Mouse (Mus musculus): ENCODE results near the gene Dnmbp.

Dnmbp gene

DNA sequence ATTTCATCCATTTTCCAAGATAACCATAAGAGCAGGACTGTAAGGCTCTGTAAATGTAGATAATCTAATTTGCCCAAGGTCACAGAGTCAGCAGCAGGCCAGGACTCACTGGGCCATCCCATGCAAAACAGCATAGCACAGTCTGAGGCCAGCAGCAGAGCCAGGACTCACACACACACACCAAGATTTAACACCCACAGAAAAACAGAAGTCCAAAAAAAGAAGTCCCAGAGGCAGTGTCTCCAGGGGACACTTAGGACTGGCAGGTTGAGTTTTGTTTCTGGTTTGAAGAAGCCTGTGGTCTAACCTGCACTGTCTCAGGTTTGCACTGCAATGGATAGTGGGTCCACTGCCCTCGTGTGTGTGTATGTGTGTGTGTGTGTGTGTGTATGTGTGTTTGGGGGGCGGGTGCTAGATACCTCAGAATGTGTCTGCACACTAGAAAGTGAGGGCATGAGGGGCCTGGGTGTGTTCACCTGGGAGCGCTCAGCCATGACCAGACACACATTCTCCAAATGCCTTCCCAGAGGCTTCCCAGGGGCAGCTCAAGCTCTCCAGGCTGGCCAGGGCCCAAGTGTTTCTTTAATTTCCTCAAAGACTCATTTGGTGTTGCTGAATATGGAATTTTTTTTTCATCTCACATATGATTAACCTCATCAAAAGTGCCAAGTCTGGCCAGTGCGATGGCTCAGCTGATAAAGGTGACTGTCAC is 27.1 kb downstream of the Dnmbp start:
- DNase-seq (ENCODE audit: low spot score): no peak

DNA sequence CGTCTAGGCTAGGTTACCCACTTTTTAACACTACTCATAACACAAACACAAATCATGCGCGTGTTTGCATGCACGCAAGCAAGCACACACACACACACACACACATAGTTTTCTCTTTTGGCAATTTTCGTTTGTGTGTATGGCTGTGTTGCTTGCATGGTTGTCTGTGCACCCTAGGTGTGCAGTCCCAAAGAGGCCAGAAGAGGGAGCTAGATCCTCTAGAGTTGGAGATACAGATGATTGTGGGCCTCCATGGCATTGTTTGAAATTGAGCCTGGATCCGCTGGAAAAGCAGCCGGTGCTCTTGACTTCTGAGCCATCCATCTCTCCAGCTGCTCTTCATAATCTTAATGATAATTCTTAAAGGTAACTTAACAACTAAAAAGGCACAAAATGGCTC is 33.5 kb downstream of the Dnmbp start:
- DNase-seq (ENCODE audit: low spot score): no peak

DNA sequence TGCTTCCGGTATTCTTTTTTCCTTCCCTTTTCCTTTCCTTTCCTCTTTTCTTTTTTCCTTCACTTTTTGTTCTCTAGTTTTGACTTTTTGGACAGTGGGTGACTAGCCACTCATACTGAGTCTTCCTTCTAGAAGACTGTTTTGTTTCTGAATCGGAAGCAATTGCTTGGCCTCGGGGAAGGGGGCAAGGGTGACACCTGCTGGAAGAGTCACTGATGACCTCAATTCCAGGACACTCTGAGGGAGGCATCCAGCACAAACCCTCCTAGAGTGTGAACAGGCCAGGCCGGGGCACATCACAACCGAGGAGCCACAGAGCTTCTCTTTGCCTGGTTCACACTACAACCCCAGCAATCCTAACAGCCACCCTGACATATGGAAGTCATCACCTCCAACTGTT is 34.0 kb downstream of the Dnmbp start:
- DNase-seq (ENCODE audit: low spot score): no peak

DNA sequence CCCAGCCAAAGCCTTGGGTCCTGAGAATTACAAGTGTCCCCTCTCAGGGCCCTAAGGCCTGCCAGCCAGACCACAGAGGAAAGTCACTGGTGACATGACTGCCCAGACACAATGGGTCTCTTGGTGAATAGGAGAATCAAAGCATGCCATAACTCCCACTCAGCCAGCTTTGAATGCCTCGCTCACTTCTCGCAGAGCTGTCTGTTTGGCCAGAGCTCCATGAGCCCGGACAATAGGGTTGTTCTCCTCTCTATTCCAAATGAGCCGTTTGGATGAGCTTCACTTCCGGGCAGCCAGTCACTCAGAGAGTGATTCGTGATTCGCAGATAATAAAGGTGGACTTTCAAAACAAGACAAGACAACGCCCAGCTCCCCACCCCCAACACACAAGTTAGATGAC is 34.9 kb downstream of the Dnmbp start:
- no peak for DNase-seq (ENCODE audit: low spot score)

DNA sequence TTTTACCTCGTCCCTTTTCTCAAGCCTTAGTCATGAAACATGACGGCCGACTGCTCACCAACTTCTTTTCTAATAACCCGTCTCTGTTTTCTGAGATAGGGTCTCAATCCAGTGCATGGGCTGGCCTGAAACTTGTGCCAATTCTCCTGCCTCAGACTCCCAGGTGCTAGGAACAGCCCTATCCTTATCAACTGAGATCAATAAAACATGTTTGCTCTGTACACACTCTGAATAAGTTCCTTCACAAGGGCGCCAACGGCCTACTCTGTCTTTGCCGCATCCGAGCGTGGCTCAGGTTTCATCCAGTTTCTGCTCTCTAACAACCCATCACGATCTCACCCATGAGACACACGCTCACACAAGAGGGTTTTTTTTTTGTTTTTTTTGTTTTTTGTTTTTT is 35.7 kb downstream of the Dnmbp start:
- DNase-seq (ENCODE audit: low spot score): no peak

DNA sequence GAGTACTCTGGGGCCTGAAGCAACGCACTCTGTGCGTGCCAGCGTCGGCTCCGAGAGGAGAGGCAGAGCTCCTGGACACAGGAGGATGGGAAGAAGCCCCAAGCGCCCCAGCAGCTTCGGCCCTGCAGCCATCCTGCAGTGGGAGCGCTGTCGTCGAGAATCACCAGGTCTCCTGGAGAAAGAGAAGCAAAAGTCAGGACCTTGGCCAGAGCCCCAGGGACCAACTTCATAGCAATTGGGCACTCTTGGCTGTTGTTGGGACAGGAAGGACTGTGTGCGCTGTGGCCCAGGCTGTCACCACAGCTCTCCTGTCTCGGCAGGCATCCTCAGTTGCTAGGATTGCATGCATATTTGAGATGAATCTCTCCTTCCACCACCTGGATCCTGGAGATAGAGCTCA is 37.1 kb downstream of the Dnmbp start:
- no peak for DNase-seq (ENCODE audit: low spot score)

DNA sequence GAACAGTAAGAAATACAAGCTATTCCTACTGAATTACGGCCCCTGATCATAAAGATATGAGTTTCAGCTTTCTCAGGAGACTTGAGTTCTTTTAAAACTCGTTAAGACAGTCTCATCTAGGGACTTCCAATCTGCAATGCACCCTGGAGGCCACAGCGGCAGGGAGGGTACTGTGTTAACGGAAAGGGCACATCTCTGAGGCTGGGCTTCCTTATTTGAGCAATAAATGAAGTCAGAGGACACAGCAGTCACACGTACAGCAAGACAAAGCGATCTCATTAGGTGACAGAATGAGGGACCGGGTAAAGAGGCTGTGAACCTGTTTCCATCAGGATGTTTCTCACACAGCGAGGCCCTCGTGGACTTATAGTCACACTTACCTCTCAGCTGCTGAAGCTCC is 39.3 kb downstream of the Dnmbp start:
- no peak for DNase-seq (ENCODE audit: low spot score)

DNA sequence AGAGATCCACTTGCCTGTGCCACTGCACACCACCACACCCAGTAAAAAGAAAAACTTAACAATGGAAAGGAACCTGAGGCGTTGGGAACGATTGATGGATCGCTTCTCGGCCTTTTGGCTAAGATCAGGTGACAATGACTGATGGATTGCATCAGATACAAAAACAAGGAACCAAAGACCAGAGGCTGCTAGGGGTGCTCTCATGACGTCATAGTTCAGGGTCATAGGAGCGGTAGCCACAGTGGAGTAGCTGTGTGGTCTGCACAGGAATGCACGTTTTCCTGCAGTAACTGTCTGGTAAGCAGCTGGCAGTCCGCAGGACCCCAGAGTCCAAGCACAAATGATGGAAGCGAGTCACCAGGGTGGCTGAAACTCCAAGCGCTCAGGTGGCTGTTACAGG is 41.4 kb downstream of the Dnmbp start:
- no peak for DNase-seq (ENCODE audit: low spot score)

DNA sequence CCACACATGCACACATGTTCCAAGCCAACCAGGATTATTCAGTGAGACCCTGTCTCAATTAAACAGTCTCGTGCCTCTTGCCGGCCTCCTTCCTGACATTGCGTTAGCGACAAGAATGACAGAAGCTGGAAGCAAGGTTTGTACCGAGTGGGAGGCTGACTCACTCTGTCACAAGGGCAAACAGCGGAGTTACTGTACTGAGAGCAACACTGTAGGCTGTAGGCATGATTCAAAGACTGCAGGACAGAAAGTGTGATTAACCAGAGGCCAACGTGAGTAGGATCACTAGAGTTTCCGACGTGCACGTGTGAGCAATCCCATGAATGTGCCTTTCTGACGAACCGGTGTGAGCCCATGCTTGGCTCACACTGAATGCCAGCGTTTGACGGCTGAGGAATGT is 43.5 kb downstream of the Dnmbp start:
- DNase-seq (ENCODE audit: low spot score): peak; percentile 23

DNA sequence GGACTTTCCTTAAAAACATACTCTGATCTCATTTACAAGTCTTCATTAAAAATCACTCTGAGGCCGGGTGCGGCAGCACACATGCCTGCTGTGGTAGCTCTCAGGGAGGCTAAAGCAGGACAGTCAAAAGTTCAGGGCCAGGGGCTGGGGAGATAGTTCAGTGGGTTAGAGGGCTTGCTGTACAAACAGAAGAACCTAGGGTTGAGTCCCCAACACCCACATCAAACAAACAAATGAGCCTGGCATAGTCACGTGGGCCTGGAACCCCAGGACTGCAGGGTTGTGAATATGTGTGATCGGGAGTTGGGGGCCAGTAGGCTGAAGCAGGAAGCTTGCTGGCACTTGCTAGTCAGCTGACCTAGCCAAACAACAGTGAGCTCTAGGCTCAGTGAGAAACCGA is 44.0 kb downstream of the Dnmbp start:
- no peak for DNase-seq (ENCODE audit: low spot score)

DNA sequence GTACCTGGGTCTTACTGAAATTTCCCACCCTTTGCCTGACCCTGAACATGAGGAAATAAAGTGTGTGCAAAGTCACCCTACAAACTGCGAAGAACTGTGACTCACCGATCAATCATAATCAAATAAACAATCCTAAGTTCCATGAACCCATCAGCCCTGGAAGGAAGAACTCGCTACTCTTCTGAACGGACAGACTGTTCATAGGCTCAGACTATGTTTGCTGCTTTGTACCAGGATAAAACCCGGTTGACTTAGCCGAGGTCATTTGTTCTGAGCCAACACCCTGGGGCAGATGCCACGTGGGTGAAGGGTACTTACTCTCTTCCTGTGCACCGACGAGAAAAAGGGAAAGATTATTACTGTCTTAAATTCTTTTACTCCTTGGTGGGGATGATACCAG is 45.2 kb downstream of the Dnmbp start:
- DNase-seq (ENCODE audit: low spot score): no peak

DNA sequence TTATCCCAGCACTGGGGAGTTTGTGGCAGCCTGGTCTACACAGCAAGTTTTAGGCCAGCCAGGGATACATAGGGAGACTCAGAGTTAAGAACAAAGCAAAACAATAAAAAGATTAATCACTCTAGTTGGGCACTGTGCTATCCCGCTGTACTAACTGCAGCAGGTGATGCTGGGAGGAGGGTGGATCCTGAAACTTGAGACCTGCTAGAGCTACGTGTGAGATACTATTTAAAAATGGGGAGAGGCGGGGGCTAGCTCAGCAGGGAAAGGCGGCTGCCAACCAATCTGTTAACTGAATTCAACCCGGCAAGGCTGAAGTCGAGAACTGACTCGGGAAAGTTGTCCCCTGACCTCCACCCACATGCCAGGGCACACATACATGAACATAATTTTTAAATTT is 45.9 kb downstream of the Dnmbp start:
- DNase-seq (ENCODE audit: low spot score): no peak

DNA sequence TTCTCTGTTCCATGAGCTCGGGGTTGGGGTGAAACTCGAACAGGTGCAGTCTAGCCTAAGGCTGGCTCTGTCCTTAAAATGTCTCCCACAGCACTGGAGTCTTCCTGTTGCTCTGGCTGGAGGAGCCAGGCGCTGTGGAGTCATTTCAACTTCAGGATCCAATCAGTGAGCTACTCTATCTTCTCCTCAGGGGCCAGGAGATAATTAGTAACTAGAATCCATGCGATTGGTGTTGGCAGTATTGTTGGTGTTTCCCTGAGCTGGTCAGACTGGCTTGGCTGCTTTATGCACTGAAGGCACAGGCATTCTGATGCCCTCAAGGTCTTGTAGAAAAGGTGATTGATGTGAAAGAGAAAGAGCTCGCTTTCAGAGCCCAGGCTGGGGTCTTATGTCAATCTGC is 49.5 kb downstream of the Dnmbp start:
- no peak for DNase-seq (ENCODE audit: low spot score)

DNA sequence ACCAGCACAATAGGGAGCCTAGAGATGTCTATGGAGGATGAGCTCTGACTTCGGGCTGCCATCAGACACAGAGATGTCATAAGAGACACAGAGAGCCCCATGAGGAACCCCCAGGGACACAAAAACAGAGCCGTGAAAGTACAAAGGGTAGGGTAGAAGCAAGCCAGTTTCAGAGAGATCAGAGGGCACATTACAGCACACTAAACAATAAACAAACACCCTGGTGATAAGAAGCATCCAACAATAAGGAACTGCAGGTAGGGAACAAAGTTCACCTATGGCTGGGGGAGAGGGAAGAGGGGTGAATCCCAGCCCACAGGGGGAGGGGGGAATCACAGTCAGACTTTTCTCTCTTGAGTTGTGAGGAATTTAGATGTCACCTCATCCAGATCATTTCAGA is 52.3 kb downstream of the Dnmbp start:
- DNase-seq (ENCODE audit: low spot score): no peak

DNA sequence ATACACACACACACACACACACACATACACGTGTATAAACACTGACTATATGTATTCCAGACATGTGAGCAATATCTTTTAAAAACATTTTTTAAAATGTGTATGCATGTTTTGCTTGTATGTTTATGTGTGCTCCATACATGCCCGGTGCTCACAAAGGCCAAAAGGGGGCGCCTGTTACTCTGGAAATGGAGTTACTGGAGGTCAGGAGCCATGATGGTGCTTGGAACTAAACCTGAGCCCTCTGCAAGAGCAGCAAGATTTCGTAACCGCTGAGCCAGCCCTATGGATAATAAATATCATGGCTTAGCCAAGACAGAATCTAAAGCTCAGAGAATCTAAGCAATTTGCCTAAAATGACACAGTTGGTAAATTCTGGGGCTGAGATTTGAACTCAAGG is 52.7 kb downstream of the Dnmbp start:
- DNase-seq (ENCODE audit: low spot score): no peak

DNA sequence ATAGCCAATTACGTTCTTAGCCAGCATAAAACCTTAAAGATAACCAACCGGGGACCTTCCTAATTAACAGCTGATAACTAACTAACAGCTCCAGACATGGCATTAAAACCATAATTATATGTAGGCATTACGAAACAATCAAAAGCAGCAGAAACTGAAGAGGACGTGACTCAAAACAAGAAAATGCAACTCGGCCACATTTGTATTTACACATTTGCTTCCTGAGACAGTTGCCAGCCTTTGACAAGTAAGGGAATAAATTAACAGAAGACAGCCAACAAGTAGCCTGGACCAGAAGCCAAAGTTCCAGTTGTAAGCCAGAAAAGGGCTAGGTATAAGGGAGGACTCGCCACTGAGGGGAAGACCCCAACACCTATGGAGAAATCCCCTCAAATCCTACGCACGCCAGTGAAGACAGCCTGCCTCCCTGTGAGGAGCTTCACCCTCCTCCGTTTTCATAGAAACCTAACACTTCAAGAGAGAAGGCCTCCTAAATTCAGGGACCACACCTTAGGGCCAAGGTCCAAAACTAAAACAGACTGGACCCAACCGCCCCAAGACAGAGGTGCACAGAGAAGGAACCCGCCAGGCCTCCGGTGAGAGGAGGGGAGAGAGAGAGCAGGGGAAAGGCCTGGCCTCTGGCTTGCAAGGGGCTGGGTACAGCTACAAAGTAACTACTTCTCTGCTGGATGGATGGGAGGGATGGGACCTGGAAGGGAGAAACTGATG is 53.5 kb downstream of the Dnmbp start:
- no peak for DNase-seq (ENCODE audit: low spot score)

DNA sequence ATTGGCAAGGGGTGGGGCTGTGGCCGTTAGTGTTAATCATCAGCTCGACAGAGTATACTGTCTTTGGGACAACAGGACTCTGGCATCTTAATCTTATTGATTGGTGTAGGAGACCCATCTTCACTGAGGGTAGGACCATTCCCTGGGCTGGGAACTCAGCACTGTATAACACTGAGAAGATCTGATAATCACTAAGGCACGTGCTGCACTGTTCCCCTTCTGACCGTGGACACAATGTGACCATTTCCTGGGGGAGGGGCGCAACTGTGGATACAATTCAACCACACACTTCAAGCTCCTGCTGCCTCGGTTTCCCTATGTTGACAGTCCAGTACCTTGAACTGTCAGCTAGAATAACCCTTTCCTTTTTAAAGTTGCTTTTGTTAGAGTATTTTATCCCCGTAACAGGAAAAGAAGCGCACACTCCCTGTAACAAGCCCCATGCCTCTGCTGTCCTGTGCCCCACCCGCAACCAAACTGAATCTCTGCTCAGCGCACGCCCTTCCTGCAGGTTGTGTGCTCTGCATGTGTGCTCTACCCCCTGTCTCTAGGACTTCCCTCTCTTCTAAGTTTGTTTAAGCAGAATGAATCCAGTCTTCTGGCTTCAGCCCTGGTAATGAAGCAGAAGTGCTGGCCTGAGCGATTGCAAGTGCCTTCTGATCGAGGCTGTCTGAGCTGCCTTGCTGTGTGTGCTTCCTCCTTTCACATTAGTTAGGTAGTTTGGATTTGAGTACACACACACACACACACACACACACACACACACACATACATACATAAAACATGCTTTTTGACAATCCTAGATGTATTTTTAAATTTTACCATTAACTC is 55.1 kb downstream of the Dnmbp start:
- DNase-seq (ENCODE audit: low spot score): no peak

DNA sequence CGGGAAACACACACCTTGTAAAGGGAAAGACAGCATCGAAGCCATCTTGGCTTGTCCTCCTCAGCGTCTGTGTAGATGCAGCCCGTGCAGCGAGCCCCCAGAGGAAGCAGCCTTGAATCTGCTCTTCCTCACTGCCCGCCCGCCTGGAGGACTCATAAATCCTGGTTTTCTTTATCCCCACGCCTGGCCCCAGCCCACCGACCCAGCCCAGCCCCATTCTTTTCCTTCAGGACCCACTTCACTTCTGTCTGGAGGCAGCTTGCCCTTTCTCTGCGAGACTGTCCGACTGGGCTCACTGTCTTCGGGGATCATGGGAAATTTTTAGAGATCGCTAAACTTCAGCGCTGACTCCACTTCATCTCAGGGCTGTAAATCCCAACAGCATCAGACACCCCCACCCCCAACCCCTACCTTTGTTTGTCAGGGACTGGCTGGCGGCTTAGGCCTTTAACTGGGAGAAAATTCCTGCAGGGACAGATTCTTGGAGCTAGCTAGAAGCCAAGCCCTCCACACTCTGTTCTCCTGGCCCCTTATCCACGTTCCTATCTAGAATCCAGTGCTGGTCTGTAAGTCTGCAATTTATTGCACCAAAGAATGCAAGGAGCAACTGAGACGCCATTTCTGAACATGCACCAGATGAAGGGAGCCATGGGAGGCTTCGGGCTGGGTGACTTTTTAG is 57.0 kb downstream of the Dnmbp start:
- DNase-seq (ENCODE audit: low spot score): no peak

DNA sequence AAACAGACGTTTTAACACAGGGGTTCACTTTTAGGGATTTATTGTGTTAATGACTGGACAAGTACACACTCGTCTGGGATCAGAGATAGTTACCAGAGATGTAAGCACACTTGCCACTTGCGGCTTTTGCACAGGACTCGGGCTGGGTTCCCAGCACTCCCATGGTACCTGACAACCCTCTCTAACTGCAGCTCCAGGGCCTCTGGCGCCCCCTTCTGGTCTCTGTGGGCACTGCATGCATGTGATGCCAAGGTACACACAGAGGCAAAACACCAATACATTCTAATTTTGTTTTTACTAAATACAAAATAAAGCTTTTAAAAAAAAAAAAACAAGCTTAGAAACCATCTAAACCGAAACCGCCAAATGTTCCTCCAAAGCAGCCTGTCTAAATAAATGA is 58.4 kb downstream of the Dnmbp start:
- no peak for DNase-seq (ENCODE audit: low spot score)

DNA sequence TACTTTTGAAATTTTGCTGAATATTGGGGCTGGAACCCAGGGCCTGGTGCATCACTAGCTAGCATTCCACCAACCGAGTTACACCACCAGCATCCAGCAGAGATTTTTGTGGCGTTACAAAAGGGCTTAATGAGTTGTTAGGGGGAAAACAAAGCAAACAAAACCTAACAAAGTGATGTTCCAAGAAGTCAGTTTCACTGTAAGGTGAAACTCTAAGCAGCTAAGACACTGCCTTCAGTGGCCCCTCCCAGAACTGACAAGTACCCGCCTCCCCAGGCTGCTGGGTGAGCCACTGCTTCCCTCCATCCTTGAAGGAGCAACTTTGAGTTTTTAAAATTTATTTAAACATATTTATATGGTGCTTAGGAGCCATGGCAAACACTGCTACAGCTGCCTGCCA is 59.6 kb downstream of the Dnmbp start:
- DNase-seq (ENCODE audit: low spot score): no peak

DNA sequence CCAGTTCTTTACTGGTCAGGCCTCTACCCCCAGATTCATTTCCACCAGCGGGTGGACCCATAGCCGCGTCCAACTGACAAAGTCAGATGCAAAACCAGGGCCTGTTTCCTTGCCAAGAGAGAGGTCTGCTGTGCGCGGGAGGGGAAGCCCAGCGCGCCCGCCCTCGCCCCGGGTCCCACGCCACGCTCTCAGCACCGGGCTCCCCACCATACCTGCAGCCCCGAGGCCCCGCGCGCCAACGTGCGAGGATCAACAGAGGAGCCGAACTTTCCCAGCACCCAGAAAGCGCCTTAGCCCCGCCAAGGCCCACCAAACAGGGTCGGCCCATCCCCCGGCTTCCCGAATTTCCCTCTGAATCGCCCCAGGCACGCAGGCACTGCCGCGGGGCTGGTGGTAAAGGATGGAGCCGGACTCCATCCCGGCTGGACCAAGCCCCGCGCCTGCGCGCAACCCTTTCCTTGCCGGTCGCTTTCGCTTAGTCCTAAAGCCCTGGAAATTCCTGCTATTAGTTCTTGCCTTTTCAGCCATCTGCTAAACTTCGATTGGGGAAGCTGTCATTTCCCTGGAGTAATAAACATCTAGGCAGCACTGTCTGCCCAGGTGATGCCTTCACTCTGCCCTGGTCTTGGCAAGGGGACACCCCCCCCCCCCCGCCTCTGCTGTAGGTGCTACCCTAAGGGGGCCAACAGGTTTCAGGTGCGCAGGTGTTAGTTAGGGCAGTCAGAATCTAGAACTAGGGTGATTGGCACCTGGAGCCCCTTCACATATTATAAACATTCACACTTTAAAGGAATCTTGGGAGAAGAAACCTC is 60.4 kb downstream of the Dnmbp start:
- no peak for DNase-seq (ENCODE audit: low spot score)

All from left cerebral cortex, adult 11 months (tissue).